Mouse (Mus musculus): ENCODE data around the gene Agbl3.

DNA sequence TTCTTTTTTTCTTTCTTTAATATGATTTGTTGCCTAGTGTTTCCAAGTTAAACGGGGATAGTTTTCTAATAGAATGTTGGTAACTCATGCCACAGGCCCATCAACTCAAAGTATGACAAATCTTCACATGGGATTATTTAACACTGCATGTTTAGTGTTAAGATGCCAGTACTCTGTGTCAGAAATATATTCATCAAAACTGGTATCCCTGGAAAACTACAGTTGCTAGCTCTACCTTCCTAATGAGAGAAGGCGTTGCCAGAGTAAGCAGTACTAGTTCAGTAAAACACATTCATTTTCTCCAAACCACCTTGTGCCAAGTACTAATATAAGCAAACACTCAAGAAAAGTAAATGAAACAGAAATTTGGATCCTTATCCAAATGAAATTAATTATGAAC is 10.2 kb upstream of the Agbl3 start:
- TF ChIP-seq CTCF (conservative IDR thresholded peaks at IDR 0.05; ENCODE audit: insufficient read depth, insufficient read length, low read depth, low read length) (no peak), POLR2A (IDR thresholded peaks at IDR 0.05; ENCODE audit: low read depth, low read length) (no peak)
